Mouse (Mus musculus) small intestine, adult 2 months (tissue): ENCODE data around the gene Wdtc1. TPM values are rescaled to one million over a fixed set of nuclear protein-coding genes. Genes with fewer than 3 reads are reported as not detected.
A peak's percentile ranks its signal among the peaks of the same experiment; 100 is the strongest.

ENCODE experiments used
- H3K27ac ChIP-seq: fragments of 200-500 bp; 2 replicates; pipeline ENCODE4 v1.5.1; 2012; ENCODE audit warnings: low read depth, low read length, control low read depth, inconsistent platforms; ENCODE audit not compliant: insufficient read depth
- H3K27me3 ChIP-seq: fragments of 200-500 bp; 2 replicates; pipeline ENCODE4 v1.6.1; 2012; ENCODE audit warnings: mild to moderate bottlenecking, moderate library complexity, low read length, inconsistent platforms; ENCODE audit not compliant: control insufficient read depth, insufficient read depth
- H3K36me3 ChIP-seq: fragments of 200-500 bp; 2 replicates; pipeline ENCODE4 v1.6.1; 2012; ENCODE audit warnings: mild to moderate bottlenecking, low read length, control low read depth, inconsistent platforms; ENCODE audit not compliant: control insufficient read depth, insufficient read depth
- H3K4me1 ChIP-seq: fragments of 200-500 bp; 2 replicates; pipeline ENCODE4 v1.6.1; 2012; ENCODE audit warnings: low read length, inconsistent platforms, mixed read lengths; ENCODE audit not compliant: control insufficient read depth, insufficient read depth, insufficient read length
- H3K4me3 ChIP-seq: fragments of 200-500 bp; 2 replicates; pipeline ENCODE4 v1.5.1; 2012; ENCODE audit warnings: low read depth, mild to moderate bottlenecking, control low read depth, inconsistent platforms, low read length, moderate library complexity
- CTCF ChIP-seq: fragments of 200-500 bp; IDR thresholded peaks from 2 replicates; pipeline ENCODE4 v1.5.1; 2012; ENCODE audit warnings: low read depth, mild to moderate bottlenecking, control low read depth, inconsistent platforms, low read length, moderate library complexity, mixed read lengths; ENCODE audit not compliant: insufficient replicate concordance, insufficient read length; ENCODE audit errors: extremely low read depth
- POLR2A ChIP-seq: fragments of 200-500 bp; IDR thresholded peaks from 2 replicates; pipeline ENCODE4 v1.6.1; 2012; ENCODE audit warnings: low read depth, mild to moderate bottlenecking, control low read depth, inconsistent platforms, low read length, moderate library complexity
- WGBS: fragments of 180-500 bp; shearing (Covaris S2); methylation state at CpG from one replicate; pipeline ENCODE4 v1.1.7; 2018; 5-methylcytosine and 5-hydroxymethylcytosine counted together
- polyA plus RNA-seq: library from polyadenylated mRNA; depleted of rRNA; stranded (reverse); fragments of >200 nt; gene quantifications from 2 replicates; pipeline ENCODE4 v1.2.3, GENCODE M21; 2012

Wdtc1 gene
- polyA plus RNA-seq, 1 experiment, result 90.5 TPM

DNA sequence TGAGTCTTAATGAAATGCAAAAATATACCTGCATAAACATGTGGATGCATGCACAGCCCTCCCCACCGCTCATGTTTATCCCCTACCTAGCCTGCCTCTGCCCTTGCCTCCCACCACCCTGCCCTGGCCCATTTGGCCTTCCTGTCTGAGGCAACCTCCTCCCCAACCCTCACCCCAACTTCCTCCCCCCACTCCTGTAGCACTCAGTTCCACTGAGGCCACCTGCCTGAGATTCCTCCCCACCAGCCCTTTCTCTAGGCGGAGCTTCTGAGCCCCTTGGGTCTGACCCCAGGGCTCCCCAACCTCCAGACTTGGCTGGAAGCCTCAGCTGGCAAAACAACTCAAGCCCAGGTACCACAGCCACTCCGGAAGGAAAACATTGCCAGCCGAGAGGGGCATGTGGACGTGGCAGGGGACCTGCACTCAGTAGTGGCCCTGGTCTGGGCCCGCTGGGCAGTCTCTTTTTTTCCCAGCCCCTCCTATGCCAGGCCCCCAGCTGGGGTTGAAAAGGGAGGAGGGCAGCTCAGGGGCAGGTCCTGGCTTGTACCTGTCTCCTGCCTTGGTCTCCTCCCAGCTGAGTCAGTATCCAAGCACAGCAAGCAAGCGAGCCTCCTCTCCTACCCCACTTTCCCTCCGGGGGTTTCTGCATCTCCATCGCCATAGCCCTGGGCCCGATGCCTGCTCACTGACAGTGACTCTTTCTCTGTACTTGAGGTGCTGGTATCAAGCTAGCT is 91.5 kb downstream of the Wdtc1 start:
- peaks cover 15% of the 10 kb centered on the region for H3K4me1 ChIP-seq
- H3K27me3 ChIP-seq, result no peaks in the 10 kb centered on the region
- H3K27ac ChIP-seq, result no peak overlapping the region
- H3K36me3 ChIP-seq, result peaks cover 19% of the 10 kb centered on the region
- H3K4me3 ChIP-seq, result peak overlapping the region; percentile 51; the same call in 1 of the 2 replicates
- 66% methylated on average over 10 of the region's 10 CpGs for WGBS
- no peak for TF ChIP-seq POLR2A
- no peak for TF ChIP-seq CTCF

DNA sequence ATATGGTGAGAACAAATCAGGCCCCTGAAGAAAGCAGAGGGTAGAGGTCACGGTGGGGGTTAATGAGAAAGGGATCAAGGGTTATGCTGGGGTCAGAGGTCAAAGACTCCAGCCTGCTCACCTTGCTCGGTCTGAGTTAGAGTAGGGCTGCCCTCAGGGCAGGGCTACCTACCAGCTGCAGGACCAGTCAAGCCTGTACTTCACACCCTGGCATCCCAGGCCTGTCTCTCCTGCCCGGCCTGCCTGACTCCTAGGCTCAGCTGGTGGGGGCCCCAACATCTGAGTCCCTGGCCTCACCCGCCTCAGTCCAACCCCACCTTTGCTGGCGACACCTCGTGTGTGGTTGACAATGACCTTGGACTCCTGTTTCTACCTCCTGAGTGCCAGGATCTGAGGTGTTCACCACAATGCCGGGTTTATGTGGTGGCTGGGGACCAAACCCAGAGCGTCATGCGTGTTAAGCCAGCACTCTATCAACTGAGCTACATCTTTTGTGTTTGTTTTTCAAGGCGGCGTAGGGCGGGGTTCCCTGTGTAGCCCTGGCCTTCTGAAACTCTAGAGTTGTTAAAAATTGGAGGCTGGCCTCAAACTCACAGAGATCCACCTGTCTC is 95.4 kb downstream of the Wdtc1 start:
- Histone ChIP-seq H3K4me1 (peaks cover 22% of the 10 kb centered on the region), H3K36me3 (no peaks in the 10 kb centered on the region), H3K27me3 (no peaks in the 10 kb centered on the region), H3K27ac (peak overlapping the region; percentile 20; the same call in 1 of the 2 replicates), H3K4me3 (no peak overlapping the region)
- 0 out of 2 replicates have a peak, but pooled peaks have one; percentile 19 for TF ChIP-seq POLR2A
- TF ChIP-seq CTCF, result no peak
- 26% methylated on average over 12 of the region's 12 CpGs for WGBS

DNA sequence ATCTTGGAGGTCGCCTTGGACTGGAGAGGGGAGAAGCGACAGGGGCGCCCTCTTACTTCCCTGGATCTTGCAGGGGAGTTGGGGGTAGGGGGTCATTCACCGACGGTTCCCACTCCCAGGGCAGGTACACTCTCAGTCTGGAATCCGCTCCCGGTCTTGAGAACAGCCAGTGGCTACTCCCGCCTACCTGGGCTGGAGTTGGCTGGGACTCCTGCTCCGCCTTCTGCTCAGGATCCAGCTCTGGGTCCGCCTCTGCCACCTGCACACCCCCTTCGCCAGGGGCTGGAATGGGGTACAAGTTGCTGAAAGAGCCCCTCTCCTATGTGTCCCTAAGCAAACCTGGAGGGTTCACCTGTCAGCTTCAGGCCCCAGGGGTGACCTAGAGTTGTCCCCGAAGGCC is 96.1 kb downstream of the Wdtc1 start:
- WGBS, result 24% methylated on average over 12 of the region's 12 CpGs
- peak overlapping the region; percentile 49 for H3K4me3 ChIP-seq
- TF ChIP-seq CTCF, result no peak
- no peak for TF ChIP-seq POLR2A
- no peaks in the 10 kb centered on the region; the same call in 1 of the 2 replicates for H3K36me3 ChIP-seq
- H3K27me3 ChIP-seq, result no peaks in the 10 kb centered on the region
- peaks cover 22% of the 10 kb centered on the region for H3K4me1 ChIP-seq
- no peak overlapping the region; the same call in 1 of the 2 replicates for H3K27ac ChIP-seq

DNA sequence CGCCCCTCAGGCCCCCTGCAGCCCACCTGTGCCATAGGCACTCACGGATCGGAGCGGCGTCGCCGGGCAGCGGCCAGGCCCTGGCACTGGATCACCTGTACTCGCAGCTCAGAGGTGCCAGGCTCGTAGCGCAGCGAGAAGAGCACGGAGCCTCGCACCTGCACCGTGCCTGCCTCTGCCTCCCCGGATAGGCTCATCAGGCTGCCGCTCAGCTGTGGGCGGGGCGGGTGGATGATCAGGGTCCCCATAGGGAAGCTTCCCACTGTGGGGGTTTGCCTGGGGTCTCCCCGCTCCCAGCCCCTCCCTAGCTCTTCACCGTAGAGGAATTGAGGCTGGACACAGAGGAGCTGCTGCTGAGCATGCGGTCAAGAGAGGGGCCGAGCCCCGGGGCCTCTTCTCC is 96.5 kb downstream of the Wdtc1 start:
- no peaks in the 10 kb centered on the region; the same call in 1 of the 2 replicates for H3K36me3 ChIP-seq
- no peaks in the 10 kb centered on the region for H3K27me3 ChIP-seq
- TF ChIP-seq POLR2A (no peak), CTCF (no peak)
- peaks cover 22% of the 10 kb centered on the region for H3K4me1 ChIP-seq
- no peak overlapping the region for H3K27ac ChIP-seq
- H3K4me3 ChIP-seq, result peak overlapping the region; percentile 49
- 24% methylated on average over 24 of the region's 24 CpGs for WGBS

DNA sequence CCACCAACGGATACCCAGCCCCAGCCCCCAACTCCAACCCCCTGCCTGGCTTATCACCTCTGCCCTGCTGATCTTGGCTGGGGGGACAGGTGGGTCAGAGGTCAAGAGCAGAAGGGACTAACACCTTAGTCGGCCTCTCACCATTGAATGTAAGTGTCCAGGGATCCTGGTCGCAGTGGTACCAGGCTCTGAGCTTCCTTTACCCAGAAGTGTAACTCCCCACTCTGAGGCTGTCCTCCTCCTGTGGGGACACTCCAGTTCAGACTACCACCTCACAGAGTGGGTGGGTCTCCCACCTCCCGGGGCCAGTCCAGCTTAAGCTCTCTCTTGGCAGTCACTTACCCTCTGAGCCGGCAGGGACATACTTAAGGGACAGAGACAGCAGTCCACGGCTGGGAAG is 97.9 kb downstream of the Wdtc1 start:
- 90% methylated on average over 6 of the region's 6 CpGs for WGBS

DNA sequence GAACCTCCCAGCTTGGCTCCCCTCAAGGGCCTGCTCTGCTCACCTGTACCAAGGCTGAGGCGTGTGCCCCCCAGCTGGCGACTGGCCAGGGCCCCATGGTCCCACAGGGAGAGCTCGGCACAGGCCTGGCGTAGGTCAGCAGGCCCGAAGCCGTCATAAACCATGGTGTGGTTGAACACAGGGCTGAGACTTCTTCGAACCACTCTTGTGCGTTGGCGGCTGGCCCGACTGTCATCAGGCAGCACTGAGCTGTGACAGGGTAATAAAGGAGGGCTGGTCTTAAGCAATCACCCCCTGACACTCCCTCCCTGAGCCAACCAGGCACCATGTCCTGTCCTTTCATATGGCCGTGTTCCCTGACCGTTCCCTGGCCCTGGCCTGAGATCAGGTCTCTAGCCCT is 99.9 kb downstream of the Wdtc1 start:
- no peak for TF ChIP-seq CTCF
- TF ChIP-seq POLR2A, result no peak
- no peak overlapping the region for H3K4me3 ChIP-seq
- no peaks in the 10 kb centered on the region for H3K27me3 ChIP-seq
- 38% methylated on average over 12 of the region's 12 CpGs for WGBS
- H3K27ac ChIP-seq, result no peak overlapping the region
- H3K4me1 ChIP-seq, result peaks cover 37% of the 10 kb centered on the region
- H3K36me3 ChIP-seq, result no peaks in the 10 kb centered on the region; the same call in none of the 2 replicates

More for the DNA sequence above, 97.9 kb downstream of the Wdtc1 start:
- no peak overlapping the region for H3K27ac ChIP-seq
- peaks cover 29% of the 10 kb centered on the region for H3K4me1 ChIP-seq
- no peaks in the 10 kb centered on the region; the same call in none of the 2 replicates for H3K36me3 ChIP-seq
- TF ChIP-seq POLR2A (no peak), CTCF (no peak)
- no peaks in the 10 kb centered on the region for H3K27me3 ChIP-seq
- no peak overlapping the region for H3K4me3 ChIP-seq

DNA sequence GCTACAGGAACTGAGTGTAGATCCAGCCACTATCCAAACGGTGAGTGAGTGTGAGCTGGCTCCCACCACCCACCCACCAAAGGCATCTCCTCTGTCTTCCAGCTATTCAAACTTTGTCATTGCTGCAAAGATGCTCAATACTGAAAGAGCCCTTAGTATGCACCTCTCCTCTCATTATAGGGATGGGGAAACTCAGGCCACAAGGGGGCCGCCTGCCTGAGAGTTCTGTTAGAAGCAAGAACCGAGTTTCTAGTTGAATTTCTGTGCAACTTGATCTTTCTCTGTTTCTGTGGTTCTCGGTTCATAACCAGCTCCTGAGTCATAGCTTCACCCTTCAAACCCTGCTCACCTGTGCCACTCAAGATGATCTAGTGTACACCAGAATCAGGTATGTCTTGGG is 101.2 kb downstream of the Wdtc1 start:
- H3K36me3 ChIP-seq, result no peaks in the 10 kb centered on the region; the same call in none of the 2 replicates
- H3K4me1 ChIP-seq, result peaks cover 35% of the 10 kb centered on the region
- TF ChIP-seq CTCF (no peak), POLR2A (no peak)
- 84% methylated on average over 4 of the region's 4 CpGs for WGBS
- H3K27ac ChIP-seq, result no peak overlapping the region
- no peaks in the 10 kb centered on the region for H3K27me3 ChIP-seq
- no peak overlapping the region for H3K4me3 ChIP-seq
